Mouse (Mus musculus) C2C12 (cell line): ENCODE results near the gene Tmem25. TPM values are rescaled to one million over a fixed set of nuclear protein-coding genes. Genes with fewer than 3 reads are reported as not detected.
A peak's percentile ranks its signal among the peaks of the same experiment; 100 is the strongest.

ENCODE experiments used
- H3K27me3 ChIP-seq: one replicate; pipeline ENCODE4 v1.6.1; 2011; ENCODE audit not compliant: control insufficient read depth, insufficient read depth, insufficient read length
- H3K36me3 ChIP-seq: one replicate; pipeline ENCODE4 v1.6.1; 2011; ENCODE audit not compliant: control insufficient read depth, insufficient read depth
- H3K4me3 ChIP-seq: one replicate; pipeline ENCODE4 v1.5.1; 2011; ENCODE audit warnings: mild to moderate bottlenecking, control low read depth; ENCODE audit not compliant: poor library complexity, insufficient read depth, severe bottlenecking
- H3K79me2 ChIP-seq: one replicate; pipeline ENCODE4 v1.6.1; 2011; ENCODE audit not compliant: control insufficient read depth, insufficient read depth
- H3K79me3 ChIP-seq: one replicate; pipeline ENCODE4 v1.6.1; 2011; ENCODE audit warnings: low read depth, control low read depth
- H3ac ChIP-seq: one replicate; pipeline ENCODE3; 2011; ENCODE audit warnings: low read depth; ENCODE audit not compliant: control insufficient read depth, insufficient read length
- CEBPB ChIP-seq: IDR thresholded peaks from one replicate; pipeline ENCODE4 v1.6.1; 2011; ENCODE audit warnings: low read depth, mild to moderate bottlenecking, control low read depth, moderate library complexity
- CTCF ChIP-seq: IDR thresholded peaks from one replicate; pipeline ENCODE4 v1.5.1; 2011; ENCODE audit not compliant: control insufficient read depth, insufficient read depth, insufficient read length
- FOSL1 ChIP-seq: IDR thresholded peaks from one replicate; pipeline ENCODE4 v1.8.0; 2011; ENCODE audit warnings: mild to moderate bottlenecking, low read length; ENCODE audit not compliant: poor library complexity, insufficient read depth, severe bottlenecking
- MAX ChIP-seq: IDR thresholded peaks from one replicate; pipeline ENCODE4 v1.6.1; 2011; ENCODE audit warnings: mild to moderate bottlenecking, control low read depth
- MYOD1 ChIP-seq: IDR thresholded peaks from one replicate; pipeline ENCODE4 v1.6.1; 2011; ENCODE audit warnings: low read depth; ENCODE audit not compliant: control insufficient read depth, insufficient read length
- MYOG ChIP-seq: IDR thresholded peaks from one replicate; pipeline ENCODE4 v1.6.1; 2011; ENCODE audit not compliant: control insufficient read depth, insufficient read length; ENCODE audit errors: extremely low read depth
- USF1 ChIP-seq: IDR thresholded peaks from one replicate; pipeline ENCODE4 v1.6.1; 2011; ENCODE audit warnings: low read depth, mild to moderate bottlenecking, control low read depth, moderate library complexity
- long read RNA-seq, 2 experiments: library from polyadenylated mRNA; unstranded; transcript quantifications; one replicate each; pipeline ENCODE4 v2.0.0; 2019 to 2020
- polyA plus RNA-seq: library from polyadenylated mRNA; unstranded; fragments of >200 nt; fragmentation: generic; extraction: Trizol; gene quantifications from one replicate; pipeline ENCODE4 v1.2.1, GENCODE M21; 2012; ENCODE audit warnings: missing spikeins

Tmem25 gene
- polyA plus RNA-seq = 0.46 TPM
- long read RNA-seq, experiment 1, partial matches to known transcripts = 0 of 1 reads
- long read RNA-seq, experiment 1, other reads (novel, unspliced or antisense) = 1 of 1 reads
- long read RNA-seq, experiment 2, partial matches to known transcripts = 1 of 3 reads
- long read RNA-seq, experiment 2, other reads (novel, unspliced or antisense) = 2 of 3 reads

- Histone ChIP-seq H3K4me3 (peak within 1 kb of the TSS; percentile 25), H3K36me3 (no peaks in the 10 kb centered on the region), H3K27me3 (no peaks in the 10 kb centered on the region), H3K79me2 (no peaks in the 10 kb centered on the region), H3ac (peak within 1 kb of the TSS; percentile 43), H3K79me3 (no peaks in the 10 kb centered on the region)
- TF ChIP-seq CTCF = no peak
- TF ChIP-seq CEBPB = peak; percentile 25
- no peak for TF ChIP-seq MYOD1
Observed at GRCm38 (mm10) chr9:44799102-44799957, at the start of gene Tmem25. Tmem25 (minus strand) TSS chr9:44799307.

GRCm38 (mm10) chr9:44847446-44847845 lies 48.3 kb upstream of the Tmem25 start:
- H3K4me3 ChIP-seq = no peak overlapping the region
- no peak overlapping the region for H3ac ChIP-seq
- no peaks in the 10 kb centered on the region for H3K27me3 ChIP-seq
- peaks cover 11% of the 10 kb centered on the region for H3K79me3 ChIP-seq
- TF ChIP-seq FOSL1 (no peak), CEBPB (no peak), USF1 (no peak), MYOD1 (no peak), MYOG (no peak), CTCF (no peak), MAX (no peak)
- H3K36me3 ChIP-seq = peaks cover 87% of the 10 kb centered on the region
- H3K79me2 ChIP-seq = peaks cover 19% of the 10 kb centered on the region

GRCm38 (mm10) chr9:44841241-44841640 lies 42.1 kb upstream of the Tmem25 start:
- Histone ChIP-seq H3K36me3 (peaks cover 64% of the 10 kb centered on the region), H3K79me3 (no peaks in the 10 kb centered on the region), H3K79me2 (no peaks in the 10 kb centered on the region), H3ac (no peak overlapping the region), H3K4me3 (no peak overlapping the region), H3K27me3 (no peaks in the 10 kb centered on the region)
- no peak for TF ChIP-seq CEBPB

DNA sequence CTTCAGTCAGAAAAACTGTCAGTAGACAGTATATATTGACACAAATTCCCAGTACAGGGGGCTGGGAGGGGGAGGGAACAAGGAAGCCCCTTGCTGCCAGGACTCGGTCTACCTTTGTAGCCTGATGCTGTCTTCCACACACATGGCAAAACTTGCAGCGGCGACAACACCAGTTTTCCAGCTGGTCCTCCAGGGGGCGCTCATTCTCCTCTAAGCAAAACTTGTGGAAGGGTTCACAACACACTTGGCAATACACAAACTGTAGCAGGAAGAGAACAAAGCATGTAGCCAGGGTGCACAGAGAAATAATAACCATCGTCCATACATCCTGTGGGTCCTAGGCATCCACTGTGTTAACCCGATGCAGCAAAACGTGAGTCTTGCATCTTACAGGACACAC lies 37.3 kb upstream of the Tmem25 start:
- no peak for TF ChIP-seq MYOD1
- TF ChIP-seq CTCF = peak; percentile 25
- no peak overlapping the region for H3K4me3 ChIP-seq
- H3K36me3 ChIP-seq = peaks cover 66% of the 10 kb centered on the region

DNA sequence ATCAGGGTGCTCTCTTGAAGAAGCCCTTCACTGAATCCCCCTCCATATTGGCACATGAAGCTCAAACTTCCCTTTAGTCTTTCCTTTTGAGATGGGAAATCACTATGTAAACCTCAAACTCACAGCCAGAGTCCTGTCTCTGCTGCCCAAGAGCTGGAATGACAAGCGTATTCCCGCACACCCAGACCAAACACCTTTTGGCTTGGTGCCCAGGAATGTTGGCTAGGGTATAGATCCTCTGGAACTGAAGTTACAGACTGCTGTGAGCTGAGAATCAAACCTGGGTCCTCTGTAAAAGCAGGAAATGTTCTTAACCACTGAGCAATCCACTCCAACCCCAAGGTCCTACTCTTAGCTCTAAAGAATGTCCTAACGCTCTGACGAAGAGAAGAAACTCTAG lies 33.2 kb upstream of the Tmem25 start:
- H3K36me3 ChIP-seq = peaks cover 72% of the 10 kb centered on the region
- no peak overlapping the region for H3ac ChIP-seq
- no peak for TF ChIP-seq MYOD1
- no peak for TF ChIP-seq USF1
- no peak for TF ChIP-seq CTCF
- no peak for TF ChIP-seq MYOG
- no peak for TF ChIP-seq MAX
- TF ChIP-seq CEBPB = no peak
- no peak for TF ChIP-seq FOSL1
- no peak overlapping the region for H3K4me3 ChIP-seq
- no peaks in the 10 kb centered on the region for H3K79me2 ChIP-seq
- H3K27me3 ChIP-seq = no peaks in the 10 kb centered on the region
- no peaks in the 10 kb centered on the region for H3K79me3 ChIP-seq

More for the DNA sequence above, 37.3 kb upstream of the Tmem25 start:
- H3ac ChIP-seq = no peak overlapping the region
- no peaks in the 10 kb centered on the region for H3K79me3 ChIP-seq
- H3K79me2 ChIP-seq = no peaks in the 10 kb centered on the region
- H3K27me3 ChIP-seq = no peaks in the 10 kb centered on the region

DNA sequence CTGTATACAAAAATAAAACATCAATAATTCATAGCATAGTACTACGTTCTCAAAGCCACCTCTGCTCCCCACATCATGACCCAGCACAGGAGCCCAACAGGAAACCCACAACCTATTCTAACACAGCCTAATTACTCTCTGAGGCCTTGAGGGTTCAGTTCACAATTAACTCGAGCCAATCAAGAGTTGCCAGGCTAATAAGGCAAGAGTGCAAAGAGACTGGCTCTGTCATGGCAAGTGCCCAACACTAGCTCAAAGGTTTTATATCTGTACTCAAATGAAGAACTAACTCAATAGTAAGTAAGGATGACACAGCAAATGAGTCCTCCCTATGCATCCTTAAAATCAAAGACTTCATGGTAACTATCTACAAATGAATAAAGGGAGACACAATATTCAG lies 31.4 kb upstream of the Tmem25 start:
- H3K36me3 ChIP-seq = peaks cover 78% of the 10 kb centered on the region
- H3K79me3 ChIP-seq = no peaks in the 10 kb centered on the region
- H3K27me3 ChIP-seq = no peaks in the 10 kb centered on the region
- TF ChIP-seq MYOD1 = no peak
- no peak for TF ChIP-seq CTCF
- TF ChIP-seq FOSL1 = no peak
- TF ChIP-seq CEBPB = no peak
- no peak for TF ChIP-seq MYOG
- no peak for TF ChIP-seq USF1
- TF ChIP-seq MAX = no peak
- no peaks in the 10 kb centered on the region for H3K79me2 ChIP-seq
- no peak overlapping the region for H3ac ChIP-seq
- H3K4me3 ChIP-seq = no peak overlapping the region
